Mouse (Mus musculus) thymus, postnatal 14 days (tissue): ENCODE results near the gene Best1.
A peak's percentile ranks its signal among the peaks of the same experiment; 100 is the strongest.

ENCODE experiments used
- DNase-seq: peaks from one replicate; pipeline ENCODE4 v3.0.0; 2021

Gene Best1

GRCm38 (mm10) chr19:9957965-9958364 is 43.5 kb downstream of the Best1 start:
- no peak for DNase-seq

- DNase-seq, result no peak
Observed at GRCm38 (mm10) chr19:9956624-9957388, 44.6 kb downstream of the Best1 start.

GRCm38 (mm10) chr19:9955438-9955837 is 46.0 kb downstream of the Best1 start:
- no peak for DNase-seq

- DNase-seq, result no peak
Observed at GRCm38 (mm10) chr19:9954811-9955202, 46.6 kb downstream of the Best1 start.

- no peak for DNase-seq
Observed at GRCm38 (mm10) chr19:9954055-9954810, 47.2 kb downstream of the Best1 start.

GRCm38 (mm10) chr19:9952912-9953311 is 48.5 kb downstream of the Best1 start:
- no peak for DNase-seq

- no peak for DNase-seq
Observed at GRCm38 (mm10) chr19:9952390-9952789, 49.0 kb downstream of the Best1 start.

GRCm38 (mm10) chr19:9946986-9947385 is 54.4 kb downstream of the Best1 start:
- no peak for DNase-seq

GRCm38 (mm10) chr19:9945800-9946564 is 55.5 kb downstream of the Best1 start:
- no peak for DNase-seq

GRCm38 (mm10) chr19:9942539-9943533 is 58.6 kb downstream of the Best1 start:
- no peak for DNase-seq

- DNase-seq, result no peak
Observed at GRCm38 (mm10) chr19:9941809-9942208, 59.6 kb downstream of the Best1 start.

- DNase-seq, result no peak
Observed at GRCm38 (mm10) chr19:9940903-9941302, 60.5 kb downstream of the Best1 start.

- peak; percentile 25 for DNase-seq
Observed at GRCm38 (mm10) chr19:9939841-9940240, 61.6 kb downstream of the Best1 start.

- DNase-seq, result peak; percentile 61
Observed at GRCm38 (mm10) chr19:9938824-9939303, 62.6 kb downstream of the Best1 start.

GRCm38 (mm10) chr19:9938156-9938823 is 63.1 kb downstream of the Best1 start:
- DNase-seq, result peak; percentile 39

- DNase-seq, result no peak
Observed at GRCm38 (mm10) chr19:9937428-9937827, 64.0 kb downstream of the Best1 start.

GRCm38 (mm10) chr19:9936579-9936978 is 64.9 kb downstream of the Best1 start:
- DNase-seq, result no peak
